Comparison of ENCODE assay signal across 21 mouse cellular contexts in the genomic region with DNA sequence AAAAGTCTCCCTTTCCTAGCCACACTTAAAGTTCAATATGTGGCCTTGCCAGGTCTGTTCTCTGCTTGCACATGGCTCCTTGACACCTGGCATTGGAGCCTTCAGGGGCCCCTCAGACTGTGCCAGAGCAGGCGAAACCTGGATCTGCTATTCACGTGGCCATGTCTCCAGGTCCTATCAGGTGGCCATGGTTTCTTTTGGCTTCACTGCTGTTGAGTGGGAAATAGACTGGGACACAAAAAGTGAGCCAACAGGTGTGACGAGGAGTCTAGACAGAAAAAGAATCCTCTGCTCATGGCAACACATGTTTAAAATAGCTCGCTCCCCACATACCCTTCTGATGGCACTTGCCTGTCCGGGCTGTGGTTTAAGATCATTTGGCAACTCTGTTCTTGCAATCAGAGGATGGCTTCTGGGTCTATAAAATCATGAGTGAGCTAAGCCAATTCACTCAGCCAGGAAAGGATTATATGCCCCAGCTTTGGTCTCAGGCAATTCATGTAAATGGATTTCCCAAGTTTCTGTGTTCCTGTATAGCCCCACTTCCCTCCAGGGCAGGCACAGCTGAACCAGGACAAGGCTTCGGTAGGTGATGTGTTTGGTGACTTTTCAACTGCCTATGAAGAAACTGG.
DNase-seq lines count a peak whose midpoint lies in the region; ATAC-seq and TF ChIP-seq lines count a peak whose summit lies in the region.
"Had no signal": no experiment of that assay in that cellular context is flagged by ENCODE, and none has a peak within 500 bp of the region (broad histone marks: within the 10 kb centered on the region; RNA-seq: fewer than 3 reads in every experiment).

No protein-coding gene starts in this region.

- no peak overlapping the region for H3K4me3 ChIP-seq in limb, embryonic 13.5 days
- no peak overlapping the region for H3K4me3 ChIP-seq in limb, embryonic 10.5 days
- H3K4me3 ChIP-seq in layer of hippocampus, adult 2 months, result no peak overlapping the region
- H3K4me3 ChIP-seq: embryonic facial prominence, embryonic 15.5 days; erythroblast, embryonic 14.5 days; forebrain, embryonic 15.5 days; heart, embryonic 13.5 days; hindbrain, embryonic 15.5 days had no signal

- H3K4me1 ChIP-seq in limb, embryonic 13.5 days, result no peaks in the 10 kb centered on the region
- no peaks in the 10 kb centered on the region for H3K4me1 ChIP-seq in limb, embryonic 10.5 days
- H3K4me1 ChIP-seq: embryonic facial prominence, embryonic 15.5 days; forebrain, embryonic 15.5 days; heart, embryonic 13.5 days; hindbrain, embryonic 15.5 days had no signal

- H3K4me2 ChIP-seq in limb, embryonic 13.5 days (replicated peaks), result no peak overlapping the region
- H3K4me2 ChIP-seq: embryonic facial prominence, embryonic 15.5 days; forebrain, embryonic 15.5 days; heart, embryonic 13.5 days; hindbrain, embryonic 15.5 days had no signal

- H3K9ac ChIP-seq in limb, embryonic 13.5 days, result no peak overlapping the region
- H3K9ac ChIP-seq: embryonic facial prominence, embryonic 15.5 days; forebrain, embryonic 15.5 days; heart, embryonic 13.5 days; hindbrain, embryonic 15.5 days had no signal

- 64% methylated on average over 6 of the region's 6 CpGs for WGBS in limb, embryonic 13.5 days
- 86% methylated on average over 6 of the region's 6 CpGs for WGBS in limb, embryonic 10.5 days

- ATAC-seq in limb, embryonic 13.5 days (ENCODE audit: low FRiP score, low read depth), result peak; percentile 19; the same call in 1 of the 2 replicates
- ATAC-seq: CD4-positive, CD25-positive, alpha-beta regulatory T cell, adult 4 months; forebrain, embryonic 15.5 days; intestine, embryonic 16.5 days had no signal

- no peaks in the 10 kb centered on the region for H3K27me3 ChIP-seq in limb, embryonic 13.5 days
- H3K27me3 ChIP-seq in limb, embryonic 10.5 days (ENCODE audit: low read depth, poor library complexity, severe bottlenecking), result no peaks in the 10 kb centered on the region
- H3K27me3 ChIP-seq: embryonic facial prominence, embryonic 15.5 days; forebrain, embryonic 15.5 days; heart, embryonic 13.5 days; hindbrain, embryonic 15.5 days had no signal

- no peaks in the 10 kb centered on the region for H3K36me3 ChIP-seq in limb, embryonic 13.5 days
- no peaks in the 10 kb centered on the region for H3K36me3 ChIP-seq in limb, embryonic 10.5 days
- H3K36me3 ChIP-seq: embryonic facial prominence, embryonic 15.5 days; forebrain, embryonic 15.5 days; G1E; heart, embryonic 13.5 days; hindbrain, embryonic 15.5 days had no signal

- DNase-seq in adrenal gland, adult 2 months, result peak; percentile 2
- no peak for DNase-seq in adrenal gland, adult 18-20 months (ENCODE audit: low spot score in 2 of 2)
- DNase-seq in limb, embryonic 10.5 days (ENCODE audit: low spot score), result no peak
- DNase-seq in gonadal fat pad, adult 2 months (ENCODE audit: low read depth), result peak; percentile 98
- DNase-seq in adipocyte (ENCODE audit: low spot score), result no peak
- DNase-seq in layer of hippocampus, adult 2 months (ENCODE audit: low spot score in 2 of 2), result no peak
- DNase-seq: adrenal gland, postnatal 25 days; B cell, adult 2 months; cerebellum, adult 18-20 months; cerebellum, adult 9-11 months; cerebellum, postnatal 36 days; heart, adult 11 months had no signal

- no peaks in the 10 kb centered on the region for H3K9me3 ChIP-seq in limb, embryonic 13.5 days
- no peaks in the 10 kb centered on the region for H3K9me3 ChIP-seq in limb, embryonic 10.5 days (replicated peaks)
- H3K9me3 ChIP-seq: embryonic facial prominence, embryonic 15.5 days; forebrain, embryonic 15.5 days; G1E; heart, embryonic 13.5 days; hindbrain, embryonic 15.5 days had no signal

- H3K27ac ChIP-seq in limb, embryonic 13.5 days, result no peak overlapping the region
- H3K27ac ChIP-seq in limb, embryonic 10.5 days, result no peak overlapping the region
- no peak overlapping the region for H3K27ac ChIP-seq in layer of hippocampus, adult 2 months
- H3K27ac ChIP-seq: embryonic facial prominence, embryonic 15.5 days; forebrain, embryonic 15.5 days; heart, embryonic 13.5 days; hindbrain, embryonic 15.5 days had no signal

- TF ChIP-seq CTCF in layer of hippocampus, adult 2 months (conservative IDR thresholded peaks at IDR 0.05), result no peak

Comparison
In these comparisons a context has a peak if more than half of its experiments do, and no peak if none do; other contexts are left out.
1. DNase-seq: peak in adrenal gland, adult 2 months (single experiment) and gonadal fat pad, adult 2 months (single experiment); none in adrenal gland, adult 18-20 months (0 of 2), limb, embryonic 10.5 days (single experiment), adipocyte (single experiment) and layer of hippocampus, adult 2 months (0 of 2).